Mouse (Mus musculus): Measurements from ENCODE around the gene Sh3tc1.
A peak's percentile ranks its signal among the peaks of the same experiment; 100 is the strongest.

The Sh3tc1 gene

DNA sequence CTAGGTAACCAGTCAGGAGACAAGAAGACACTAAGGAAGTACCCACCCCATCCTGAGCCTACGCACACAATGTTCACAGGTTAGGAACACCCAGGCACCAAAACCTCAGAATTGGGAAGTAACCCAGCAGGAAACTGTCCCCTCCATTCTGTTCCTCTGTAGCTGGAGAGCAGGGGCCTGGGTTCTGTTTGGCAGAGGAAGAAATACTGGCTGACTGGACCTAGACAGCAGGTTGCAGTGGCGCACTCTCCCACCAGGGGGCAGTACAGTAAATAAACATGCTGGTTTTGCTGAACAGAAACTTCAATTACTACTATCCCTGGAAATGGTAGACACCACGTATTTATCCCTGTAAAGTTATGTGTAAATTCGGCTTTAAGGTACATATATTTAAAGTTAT lies 7.1 kb upstream of the Sh3tc1 start:
- Histone ChIP-seq H3K27me3 (ENCODE audit: insufficient read depth, low read length) (0 out of 2 replicates have a peak, but pooled peaks cover 2% of the 10 kb centered on the region), H3K36me3 (ENCODE audit: insufficient read depth, low read length) (no peaks in the 10 kb centered on the region), H3K4me1 (replicated peaks; ENCODE audit: low read depth, low read length) (peaks cover 8% of the 10 kb centered on the region), H3K4me3 (replicated peaks; ENCODE audit: low read length) (no peak overlapping the region), H3K9me3 (ENCODE audit: low read length) (no peaks in the 10 kb centered on the region)
- TF ChIP-seq NANOG (IDR thresholded peaks at IDR 0.05; ENCODE audit: borderline replicate concordance, low read length) (no peak), POU5F1 (IDR thresholded peaks at IDR 0.05; ENCODE audit: borderline replicate concordance, low read length) (no peak), CTCF (conservative IDR thresholded peaks at IDR 0.05; ENCODE audit: low read length) (peak; percentile 98)

- H3K4me1 ChIP-seq (replicated peaks; ENCODE audit: low read depth, low read length), result peaks cover 23% of the 10 kb centered on the region
- H3K9me3 ChIP-seq (ENCODE audit: low read length), result no peaks in the 10 kb centered on the region
- TF ChIP-seq CTCF (conservative IDR thresholded peaks at IDR 0.05; ENCODE audit: low read length), result no peak
- TF ChIP-seq NANOG (IDR thresholded peaks at IDR 0.05; ENCODE audit: borderline replicate concordance, low read length), result no peak
- no peak for TF ChIP-seq POU5F1 (IDR thresholded peaks at IDR 0.05; ENCODE audit: borderline replicate concordance, low read length)
- 0 out of 2 replicates have a peak, but pooled peaks cover 2% of the 10 kb centered on the region for H3K27me3 ChIP-seq (ENCODE audit: insufficient read depth, low read length)
- H3K4me3 ChIP-seq (replicated peaks; ENCODE audit: low read length), result no peak overlapping the region
- no peaks in the 10 kb centered on the region for H3K36me3 ChIP-seq (ENCODE audit: insufficient read depth, low read length)
Measured at GRCm38 (mm10) chr5:35745406-35745805, 5.6 kb upstream of the Sh3tc1 start.

GRCm38 (mm10) chr5:35743990-35744722 lies 4.4 kb upstream of the Sh3tc1 start:
- H3K27me3 ChIP-seq (ENCODE audit: insufficient read depth, low read length), result 0 out of 2 replicates have a peak, but pooled peaks cover 2% of the 10 kb centered on the region
- no peaks in the 10 kb centered on the region for H3K36me3 ChIP-seq (ENCODE audit: insufficient read depth, low read length)
- no peak overlapping the region for H3K4me3 ChIP-seq (replicated peaks; ENCODE audit: low read length)
- peaks cover 36% of the 10 kb centered on the region for H3K4me1 ChIP-seq (replicated peaks; ENCODE audit: low read depth, low read length)
- no peak for TF ChIP-seq CTCF (conservative IDR thresholded peaks at IDR 0.05; ENCODE audit: low read length)
- no peak for TF ChIP-seq NANOG (IDR thresholded peaks at IDR 0.05; ENCODE audit: borderline replicate concordance, low read length)
- TF ChIP-seq POU5F1 (IDR thresholded peaks at IDR 0.05; ENCODE audit: borderline replicate concordance, low read length), result no peak
- H3K9me3 ChIP-seq (ENCODE audit: low read length), result no peaks in the 10 kb centered on the region

GRCm38 (mm10) chr5:35743238-35743951 lies 3.6 kb upstream of the Sh3tc1 start:
- Histone ChIP-seq H3K4me1 (replicated peaks; ENCODE audit: low read depth, low read length) (peaks cover 44% of the 10 kb centered on the region), H3K4me3 (replicated peaks; ENCODE audit: low read length) (no peak overlapping the region), H3K36me3 (ENCODE audit: insufficient read depth, low read length) (no peaks in the 10 kb centered on the region), H3K9me3 (ENCODE audit: low read length) (no peaks in the 10 kb centered on the region), H3K27me3 (ENCODE audit: insufficient read depth, low read length) (no peaks in the 10 kb centered on the region)
- no peak for TF ChIP-seq NANOG (IDR thresholded peaks at IDR 0.05; ENCODE audit: borderline replicate concordance, low read length)
- no peak for TF ChIP-seq CTCF (conservative IDR thresholded peaks at IDR 0.05; ENCODE audit: low read length)
- TF ChIP-seq POU5F1 (IDR thresholded peaks at IDR 0.05; ENCODE audit: borderline replicate concordance, low read length), result no peak

- no peaks in the 10 kb centered on the region for H3K9me3 ChIP-seq (ENCODE audit: low read length)
- H3K27me3 ChIP-seq (ENCODE audit: insufficient read depth, low read length), result no peaks in the 10 kb centered on the region
Measured at GRCm38 (mm10) chr5:35741225-35741820, 1.5 kb upstream of the Sh3tc1 start.

DNA sequence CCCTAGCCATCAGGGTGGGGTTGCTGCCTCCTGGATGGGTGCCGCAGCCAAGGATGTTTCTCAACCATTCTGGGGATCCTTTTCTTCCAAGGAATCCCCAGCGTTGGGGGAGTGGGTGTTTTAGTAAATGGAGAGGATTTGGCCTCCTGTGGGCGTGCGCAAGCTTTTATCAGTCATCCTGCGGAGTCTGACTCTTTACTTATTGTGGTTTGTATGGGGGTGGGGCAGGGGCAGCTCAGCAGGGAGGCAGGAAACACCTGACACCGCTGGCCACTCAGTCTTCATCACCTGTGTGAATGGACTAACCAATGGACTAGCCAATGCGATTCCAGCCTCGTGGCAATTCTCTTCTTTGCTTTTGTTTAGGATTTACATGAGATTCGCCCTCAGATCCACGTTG lies 929 bp upstream of the Sh3tc1 start:
- peaks cover 57% of the 10 kb centered on the region for H3K4me1 ChIP-seq (replicated peaks; ENCODE audit: low read depth, low read length)
- H3K27me3 ChIP-seq (ENCODE audit: insufficient read depth, low read length), result no peaks in the 10 kb centered on the region
- no peaks in the 10 kb centered on the region for H3K9me3 ChIP-seq (ENCODE audit: low read length)
- H3K36me3 ChIP-seq (ENCODE audit: insufficient read depth, low read length), result no peaks in the 10 kb centered on the region
- peak overlapping the region; percentile 60 for H3K4me3 ChIP-seq (replicated peaks; ENCODE audit: low read length)
- no peak for TF ChIP-seq POU5F1 (IDR thresholded peaks at IDR 0.05; ENCODE audit: borderline replicate concordance, low read length)
- TF ChIP-seq CTCF (conservative IDR thresholded peaks at IDR 0.05; ENCODE audit: low read length), result no peak
- TF ChIP-seq NANOG (IDR thresholded peaks at IDR 0.05; ENCODE audit: borderline replicate concordance, low read length), result no peak

More at GRCm38 (mm10) chr5:35741225-35741820, 1.5 kb upstream of the Sh3tc1 start:
- peaks cover 57% of the 10 kb centered on the region for H3K4me1 ChIP-seq (replicated peaks; ENCODE audit: low read depth, low read length)
- no peaks in the 10 kb centered on the region for H3K36me3 ChIP-seq (ENCODE audit: insufficient read depth, low read length)
- TF ChIP-seq CTCF (conservative IDR thresholded peaks at IDR 0.05; ENCODE audit: low read length) (no peak), NANOG (IDR thresholded peaks at IDR 0.05; ENCODE audit: borderline replicate concordance, low read length) (no peak), POU5F1 (IDR thresholded peaks at IDR 0.05; ENCODE audit: borderline replicate concordance, low read length) (no peak)
- peak overlapping the region; percentile 17; the same call in 1 of the 2 replicates for H3K4me3 ChIP-seq (replicated peaks; ENCODE audit: low read length)

DNA sequence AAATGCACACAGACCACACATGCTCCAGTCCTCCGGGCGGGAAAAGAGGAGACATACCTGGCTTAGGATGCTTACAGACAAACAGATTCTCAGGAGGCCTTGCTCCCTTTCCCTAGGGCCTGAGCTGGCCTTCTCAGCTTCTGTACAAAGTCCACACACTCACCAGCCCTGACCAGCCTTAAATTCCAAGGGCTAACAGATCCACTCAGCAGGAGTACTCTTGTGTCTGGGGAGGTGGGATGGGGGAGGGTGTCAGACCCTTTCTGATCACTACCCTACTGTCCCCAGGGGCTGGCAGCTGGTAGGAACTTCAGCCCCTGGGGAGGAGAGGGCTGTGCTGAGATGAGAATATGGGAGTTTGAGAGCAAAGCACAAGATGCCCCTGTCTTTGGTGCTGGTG lies 782 bp downstream of the Sh3tc1 start:
- peaks cover 2% of the 10 kb centered on the region; the same call in 1 of the 2 replicates for H3K36me3 ChIP-seq (ENCODE audit: insufficient read depth, low read length)
- TF ChIP-seq CTCF (conservative IDR thresholded peaks at IDR 0.05; ENCODE audit: low read length), result no peak
- TF ChIP-seq POU5F1 (IDR thresholded peaks at IDR 0.05; ENCODE audit: borderline replicate concordance, low read length), result no peak
- no peak for TF ChIP-seq NANOG (IDR thresholded peaks at IDR 0.05; ENCODE audit: borderline replicate concordance, low read length)
- H3K4me3 ChIP-seq (replicated peaks; ENCODE audit: low read length), result peak overlapping the region; percentile 60
- H3K9me3 ChIP-seq (ENCODE audit: low read length), result no peaks in the 10 kb centered on the region
- H3K27me3 ChIP-seq (ENCODE audit: insufficient read depth, low read length), result no peaks in the 10 kb centered on the region
- H3K4me1 ChIP-seq (replicated peaks; ENCODE audit: low read depth, low read length), result peaks cover 57% of the 10 kb centered on the region

- Histone ChIP-seq H3K4me1 (replicated peaks; ENCODE audit: low read depth, low read length) (peaks cover 51% of the 10 kb centered on the region), H3K9me3 (ENCODE audit: low read length) (no peaks in the 10 kb centered on the region), H3K36me3 (ENCODE audit: insufficient read depth, low read length) (peaks cover 4% of the 10 kb centered on the region; the same call in 1 of the 2 replicates), H3K4me3 (replicated peaks; ENCODE audit: low read length) (no peak overlapping the region), H3K27me3 (ENCODE audit: insufficient read depth, low read length) (no peaks in the 10 kb centered on the region)
- TF ChIP-seq CTCF (conservative IDR thresholded peaks at IDR 0.05; ENCODE audit: low read length), result no peak
- no peak for TF ChIP-seq POU5F1 (IDR thresholded peaks at IDR 0.05; ENCODE audit: borderline replicate concordance, low read length)
- no peak for TF ChIP-seq NANOG (IDR thresholded peaks at IDR 0.05; ENCODE audit: borderline replicate concordance, low read length)
Measured at GRCm38 (mm10) chr5:35737231-35737901, 2.4 kb downstream of the Sh3tc1 start.

Measured in E14TG2a.4 (cell line).